Mouse (Mus musculus): ENCODE data around the gene Ndufs1.

DNA sequence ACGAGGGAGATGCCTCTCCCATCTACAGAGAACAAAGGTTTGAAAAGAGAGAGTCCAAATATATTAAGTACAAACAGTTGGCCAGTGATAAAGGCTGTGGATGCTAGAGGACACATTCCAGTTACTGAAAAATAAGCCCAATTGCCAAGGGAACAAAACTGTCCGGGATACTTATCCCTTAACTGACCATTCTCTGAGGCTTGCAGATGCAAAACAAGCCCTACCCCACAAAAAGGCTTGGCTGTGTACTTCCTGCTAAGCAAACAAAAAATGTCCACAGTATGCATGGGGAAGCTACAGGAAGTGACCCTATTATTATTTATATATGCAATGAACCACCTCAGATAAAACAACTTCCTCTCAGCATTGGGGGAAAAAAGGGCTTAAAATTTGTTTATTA, 38.7 kb downstream of the Ndufs1 start:
- no peak for TF ChIP-seq CTCF (IDR thresholded peaks at IDR 0.05; ENCODE audit: borderline replicate concordance, insufficient read depth, low read length)
- TF ChIP-seq POLR2A (IDR thresholded peaks at IDR 0.05; ENCODE audit: low read depth, low read length) = no peak
